Mouse (Mus musculus): ENCODE results near the gene Pbld1.

The Pbld1 gene

GRCm38 (mm10) chr10:63092616-63093550 is 32.9 kb downstream of the Pbld1 start:
- no peak for DNase-seq (ENCODE audit: low spot score)

GRCm38 (mm10) chr10:63096757-63097156 is 36.8 kb downstream of the Pbld1 start:
- no peak for DNase-seq (ENCODE audit: low spot score)

- DNase-seq (ENCODE audit: low spot score), result no peak
Measured at GRCm38 (mm10) chr10:63098191-63098590, 38.2 kb downstream of the Pbld1 start.

GRCm38 (mm10) chr10:63099521-63099920 is 39.6 kb downstream of the Pbld1 start, which contains the start of gene Atoh7:
Gene Atoh7 (plus strand): TSS chr10:63099651.
- no peak for DNase-seq (ENCODE audit: low spot score)

- DNase-seq (ENCODE audit: low spot score), result peak; percentile 59
Measured at GRCm38 (mm10) chr10:63099941-63100562, 40.1 kb downstream of the Pbld1 start.

GRCm38 (mm10) chr10:63100657-63101056 is 40.7 kb downstream of the Pbld1 start:
- no peak for DNase-seq (ENCODE audit: low spot score)

- no peak for DNase-seq (ENCODE audit: low spot score)
Measured at GRCm38 (mm10) chr10:63113027-63113604, 53.2 kb downstream of the Pbld1 start.

- DNase-seq (ENCODE audit: low spot score), result no peak
Measured at GRCm38 (mm10) chr10:63113716-63114360, 53.9 kb downstream of the Pbld1 start.

- no peak for DNase-seq (ENCODE audit: low spot score)
Measured at GRCm38 (mm10) chr10:63115881-63116280, 55.9 kb downstream of the Pbld1 start.

- no peak for DNase-seq (ENCODE audit: low spot score)
Measured at GRCm38 (mm10) chr10:63116376-63116775, 56.4 kb downstream of the Pbld1 start.

GRCm38 (mm10) chr10:63117583-63117982 is 57.6 kb downstream of the Pbld1 start:
- DNase-seq (ENCODE audit: low spot score), result no peak

- no peak for DNase-seq (ENCODE audit: low spot score)
Measured at GRCm38 (mm10) chr10:63119916-63120315, 60.0 kb downstream of the Pbld1 start.

GRCm38 (mm10) chr10:63121961-63122360 is 62.0 kb downstream of the Pbld1 start:
- no peak for DNase-seq (ENCODE audit: low spot score)

GRCm38 (mm10) chr10:63122516-63122915 is 62.6 kb downstream of the Pbld1 start:
- DNase-seq (ENCODE audit: low spot score), result no peak

GRCm38 (mm10) chr10:63123141-63123540 is 63.2 kb downstream of the Pbld1 start:
- DNase-seq (ENCODE audit: low spot score), result no peak

- no peak for DNase-seq (ENCODE audit: low spot score)
Measured at GRCm38 (mm10) chr10:63124016-63124415, 64.1 kb downstream of the Pbld1 start.

- peak; percentile 17 for DNase-seq (ENCODE audit: low spot score)
Measured at GRCm38 (mm10) chr10:63125343-63125742, 65.4 kb downstream of the Pbld1 start.

GRCm38 (mm10) chr10:63126116-63126515 is 66.2 kb downstream of the Pbld1 start:
- DNase-seq (ENCODE audit: low spot score), result no peak

- DNase-seq (ENCODE audit: low spot score), result no peak
Measured at GRCm38 (mm10) chr10:63127156-63127555, 67.2 kb downstream of the Pbld1 start.
